In genomic region chr4:139580663-139581336, GRCm38 (mm10) we compare ENCODE assay signal across 9 mouse cellular contexts. TPM values are rescaled to one million over a fixed set of nuclear protein-coding genes. Genes with fewer than 3 reads are reported as not detected.
DNase-seq lines count a peak whose midpoint lies in the region; ATAC-seq and TF ChIP-seq lines count a peak whose summit lies in the region.
"Had no signal": no experiment of that assay in that cellular context is flagged by ENCODE, and none has a peak within 500 bp of the region (broad histone marks: within the 10 kb centered on the region; RNA-seq: fewer than 3 reads in every experiment).

No protein-coding gene starts in this region.

- peak overlapping the region; percentile 2; the same call in 1 of the 2 replicates for H3K9ac ChIP-seq in embryonic facial prominence, embryonic 15.5 days
- H3K9ac ChIP-seq in limb, embryonic 15.5 days = no peak overlapping the region
- peak overlapping the region; percentile 47 for H3K9ac ChIP-seq in neural tube, embryonic 14.5 days (replicated peaks; ENCODE audit: low read depth, low read length)

- no peak for TF ChIP-seq CTCF in layer of hippocampus, adult 2 months (conservative IDR thresholded peaks at IDR 0.05)

- peak; percentile 62 for ATAC-seq in embryonic facial prominence, embryonic 15.5 days (ENCODE audit: insufficient number of reproducible peaks, low FRiP score, low TSS enrichment, low read depth)
- no peak for ATAC-seq in limb, embryonic 15.5 days (ENCODE audit: insufficient number of reproducible peaks, low FRiP score, low TSS enrichment, low read depth)
- ATAC-seq in neural tube, embryonic 14.5 days (ENCODE audit: low read depth) = peak; percentile 75
- ATAC-seq in activated CD4-positive, CD25-positive, alpha-beta regulatory T cell, adult 4 months = no peak
- no peak for ATAC-seq in megakaryocyte, adult 5-6 weeks (ENCODE audit: poor library complexity, severe bottlenecking)

- peak overlapping the region; percentile 33 for H3K4me3 ChIP-seq in layer of hippocampus, adult 2 months
- H3K4me3 ChIP-seq in embryonic facial prominence, embryonic 15.5 days (replicated peaks) = peak overlapping the region; percentile 15
- H3K4me3 ChIP-seq in hindbrain, embryonic 10.5 days = peak overlapping the region; percentile 37
- peak overlapping the region; percentile 7; the same call in 1 of the 2 replicates for H3K4me3 ChIP-seq in limb, embryonic 15.5 days
- H3K4me3 ChIP-seq in neural tube, embryonic 14.5 days (ENCODE audit: low read depth, low read length) = 0 out of 2 replicates have a peak overlapping the region, but pooled peaks have one; percentile 5

- H3K4me2 ChIP-seq in embryonic facial prominence, embryonic 15.5 days (replicated peaks) = peak overlapping the region; percentile 43
- H3K4me2 ChIP-seq in limb, embryonic 15.5 days = peak overlapping the region; percentile 28
- peak overlapping the region; percentile 35 for H3K4me2 ChIP-seq in neural tube, embryonic 14.5 days (ENCODE audit: low read depth, low read length)

- peaks cover 91% of the 10 kb centered on the region for H3K4me1 ChIP-seq in embryonic facial prominence, embryonic 15.5 days
- H3K4me1 ChIP-seq in hindbrain, embryonic 10.5 days (replicated peaks) = peaks cover 96% of the 10 kb centered on the region
- peaks cover 89% of the 10 kb centered on the region for H3K4me1 ChIP-seq in limb, embryonic 15.5 days
- peaks cover 49% of the 10 kb centered on the region for H3K4me1 ChIP-seq in neural tube, embryonic 14.5 days (ENCODE audit: control insufficient read depth, insufficient read depth, low read length)

- H3K36me3 ChIP-seq in embryonic facial prominence, embryonic 15.5 days = no peaks in the 10 kb centered on the region
- no peaks in the 10 kb centered on the region for H3K36me3 ChIP-seq in hindbrain, embryonic 10.5 days
- H3K36me3 ChIP-seq in limb, embryonic 15.5 days = no peaks in the 10 kb centered on the region
- H3K36me3 ChIP-seq in neural tube, embryonic 14.5 days (ENCODE audit: control insufficient read depth, insufficient read depth, low read length) = no peaks in the 10 kb centered on the region

- no peaks in the 10 kb centered on the region for H3K27me3 ChIP-seq in embryonic facial prominence, embryonic 15.5 days
- peaks cover 13% of the 10 kb centered on the region for H3K27me3 ChIP-seq in hindbrain, embryonic 10.5 days (ENCODE audit: insufficient read depth, poor library complexity, severe bottlenecking)
- H3K27me3 ChIP-seq in limb, embryonic 15.5 days = no peaks in the 10 kb centered on the region
- no peaks in the 10 kb centered on the region for H3K27me3 ChIP-seq in neural tube, embryonic 14.5 days (ENCODE audit: control insufficient read depth, insufficient read depth, low read length)

- H3K27ac ChIP-seq in layer of hippocampus, adult 2 months = peak overlapping the region; percentile 52
- H3K27ac ChIP-seq in embryonic facial prominence, embryonic 15.5 days (replicated peaks) = peak overlapping the region; percentile 92
- H3K27ac ChIP-seq in hindbrain, embryonic 10.5 days = peak overlapping the region; percentile 92
- peak overlapping the region; percentile 83 for H3K27ac ChIP-seq in limb, embryonic 15.5 days
- peak overlapping the region; percentile 80 for H3K27ac ChIP-seq in neural tube, embryonic 14.5 days (ENCODE audit: low read depth, low read length)

- no peaks in the 10 kb centered on the region for H3K9me3 ChIP-seq in embryonic facial prominence, embryonic 15.5 days (replicated peaks)
- H3K9me3 ChIP-seq in hindbrain, embryonic 10.5 days = no peaks in the 10 kb centered on the region
- no peaks in the 10 kb centered on the region for H3K9me3 ChIP-seq in limb, embryonic 15.5 days
- H3K9me3 ChIP-seq in neural tube, embryonic 14.5 days (ENCODE audit: control insufficient read depth, low read length) = no peaks in the 10 kb centered on the region

- WGBS in embryonic facial prominence, embryonic 15.5 days = 2% methylated on average over 15 of the region's 15 CpGs
- 9% methylated on average over 15 of the region's 15 CpGs for WGBS in hindbrain, embryonic 10.5 days
- WGBS in limb, embryonic 15.5 days = 5% methylated on average over 15 of the region's 15 CpGs
- WGBS in neural tube, embryonic 14.5 days = 2% methylated on average over 15 of the region's 15 CpGs

- DNase-seq in layer of hippocampus, adult 2 months (ENCODE audit: low spot score in 2 of 2) = no peak
- DNase-seq in layer of hippocampus, adult 9-11 months = no peak
- DNase-seq in hindbrain, embryonic 10.5 days (ENCODE audit: low spot score) = peak; percentile 55

RNA-seq across cellular contexts. Expression of gene Gm21969, which starts 22.2 kb away (rescaled TPM):
- not detected for total RNA-seq in layer of hippocampus, adult 2 months (2021)
- polyA plus RNA-seq in embryonic facial prominence, embryonic 15.5 days (2015; fragmentation: Nextera tagmentation; extraction: Ambion mirVana) = not detected in 2 replicates
- not detected in 2 replicates for polyA plus RNA-seq in hindbrain, embryonic 10.5 days (2016; fragmentation: Nextera tagmentation; extraction: Ambion mirVana)
- polyA plus RNA-seq in limb, embryonic 15.5 days (2015; fragmentation: Nextera tagmentation; extraction: Ambion mirVana) = not detected in 2 replicates
- polyA plus RNA-seq in neural tube, embryonic 14.5 days (2014; fragmentation: Nextera tagmentation; extraction: Ambion mirVana) = not detected in 2 replicates
- polyA plus RNA-seq in activated CD4-positive, CD25-positive, alpha-beta regulatory T cell, adult 4 months (2017; shearing (Covaris generic)) = not detected
- total RNA-seq in megakaryocyte, adult 5-6 weeks (2015) = not detected in 2 replicates
- not detected in 2 replicates for total RNA-seq in megakaryocyte, adult 5-6 weeks (2017)
- total RNA-seq: left cerebral cortex, postnatal 10 days had no signal

RNA-seq across cellular contexts. Expression of gene Aldh4a1, which starts 41.9 kb away (rescaled TPM):
- 10 to 100 TPM; 20.1 to 20.2 TPM for total RNA-seq in layer of hippocampus, adult 2 months (2021)
- polyA plus RNA-seq in embryonic facial prominence, embryonic 15.5 days (2015; fragmentation: Nextera tagmentation; extraction: Ambion mirVana) = 37.1 and 37.7 TPM in 2 replicates
- 22.5 and 26.3 TPM in 2 replicates for polyA plus RNA-seq in hindbrain, embryonic 10.5 days (2016; fragmentation: Nextera tagmentation; extraction: Ambion mirVana)
- polyA plus RNA-seq in limb, embryonic 15.5 days (2015; fragmentation: Nextera tagmentation; extraction: Ambion mirVana) = 36.8 and 39.7 TPM in 2 replicates
- 13.5 and 21.7 TPM in 2 replicates for polyA plus RNA-seq in neural tube, embryonic 14.5 days (2014; fragmentation: Nextera tagmentation; extraction: Ambion mirVana)
- 10 to 100 TPM in 1 of 2 experiments, 1 to 10 TPM in 1; 6.7 to 11.3 TPM for polyA plus RNA-seq in activated CD4-positive, CD25-positive, alpha-beta regulatory T cell, adult 4 months (2017; shearing (Covaris generic))
- 4.9 and 5.7 TPM in 2 replicates for total RNA-seq in megakaryocyte, adult 5-6 weeks (2015)
- total RNA-seq in megakaryocyte, adult 5-6 weeks (2017) = 5.8 and 8.9 TPM in 2 replicates

RNA-seq across cellular contexts. Expression of gene Iffo2, which starts 50.5 kb away (rescaled TPM):
- 10 to 100 TPM; 15.7 to 17.5 TPM for total RNA-seq in layer of hippocampus, adult 2 months (2021)
- polyA plus RNA-seq in embryonic facial prominence, embryonic 15.5 days (2015; fragmentation: Nextera tagmentation; extraction: Ambion mirVana) = 5.1 and 5.8 TPM in 2 replicates
- 3.6 and 4.6 TPM in 2 replicates for polyA plus RNA-seq in hindbrain, embryonic 10.5 days (2016; fragmentation: Nextera tagmentation; extraction: Ambion mirVana)
- 2.7 and 3.6 TPM in 2 replicates for polyA plus RNA-seq in limb, embryonic 15.5 days (2015; fragmentation: Nextera tagmentation; extraction: Ambion mirVana)
- 7.2 TPM in 2 replicates for polyA plus RNA-seq in neural tube, embryonic 14.5 days (2014; fragmentation: Nextera tagmentation; extraction: Ambion mirVana)
- polyA plus RNA-seq in activated CD4-positive, CD25-positive, alpha-beta regulatory T cell, adult 4 months (2017; shearing (Covaris generic)) = 1 to 10 TPM; 2.0 to 3.1 TPM
- total RNA-seq in megakaryocyte, adult 5-6 weeks (2015) = 0.83 and 1.6 TPM in 2 replicates
- total RNA-seq in megakaryocyte, adult 5-6 weeks (2017) = 2.1 and 2.7 TPM in 2 replicates

Comparison
In these comparisons a context has a peak if more than half of its experiments do, and no peak if none do; other contexts are left out.
1. ATAC-seq: peak in embryonic facial prominence, embryonic 15.5 days (single experiment) and neural tube, embryonic 14.5 days (single experiment); none in limb, embryonic 15.5 days (single experiment), activated CD4-positive, CD25-positive, alpha-beta regulatory T cell, adult 4 months (single experiment) and megakaryocyte, adult 5-6 weeks (single experiment).
2. Peak in every context shown above with its lines, with median percentiles within 50 percentile points of each other: H3K27ac ChIP-seq, H3K4me3 ChIP-seq and H3K4me2 ChIP-seq.